Mouse (Mus musculus) heart, embryonic 11.5 days (tissue): ENCODE data around the gene Prss56. TPM values are rescaled to one million over a fixed set of nuclear protein-coding genes. Genes with fewer than 3 reads are reported as not detected.

Experiments used
- ATAC-seq: fragments of 200-750 bp; cut with Nextera tagmentation; replicated peaks from 2 replicates; pipeline ENCODE4 v1.8.0; 2017; ENCODE audit warnings: moderate library complexity; ENCODE audit not compliant: insufficient number of reproducible peaks, low FRiP score, low TSS enrichment
- H3K27ac ChIP-seq: fragments of 300-500 bp; sonication (generic); 2 replicates; pipeline ENCODE4 v1.5.1; 2014; ENCODE audit warnings: mild to moderate bottlenecking, low read depth, low read length
- H3K27me3 ChIP-seq: fragments of 300-500 bp; sonication (generic); 2 replicates; pipeline ENCODE4 v1.6.1; 2014; ENCODE audit warnings: mild to moderate bottlenecking, low read length, mixed read lengths; ENCODE audit not compliant: control insufficient read depth, insufficient read depth
- H3K36me3 ChIP-seq: fragments of 300-500 bp; sonication (generic); 2 replicates; pipeline ENCODE4 v1.6.1; 2014; ENCODE audit warnings: mild to moderate bottlenecking, low read length, moderate library complexity, mixed read lengths; ENCODE audit not compliant: control insufficient read depth, insufficient read depth
- H3K4me1 ChIP-seq: fragments of 300-500 bp; sonication (generic); 2 replicates; pipeline ENCODE4 v1.6.1; 2014; ENCODE audit warnings: low read length; ENCODE audit not compliant: control insufficient read depth, insufficient read depth
- H3K4me2 ChIP-seq: fragments of 300-500 bp; sonication (generic); 2 replicates; pipeline ENCODE4 v1.6.1; 2014; ENCODE audit warnings: mild to moderate bottlenecking, moderate library complexity
- H3K4me3 ChIP-seq: fragments of 300-500 bp; sonication (generic); 2 replicates; pipeline ENCODE4 v1.5.1; 2014; ENCODE audit warnings: low read depth, low read length
- H3K9ac ChIP-seq: fragments of 300-500 bp; sonication (generic); 2 replicates; pipeline ENCODE4 v1.6.1; 2014; ENCODE audit warnings: mild to moderate bottlenecking, low read depth, low read length, moderate library complexity
- H3K9me3 ChIP-seq: fragments of 300-500 bp; sonication (generic); replicated peaks from 2 replicates; pipeline ENCODE4 v1.6.1; 2016; ENCODE audit warnings: low read length; ENCODE audit not compliant: control insufficient read depth
- WGBS: fragments of 180-500 bp; shearing (Covaris S2); extraction: QIAGEN DNeasy Blood & Tissue Kit; methylation state at CpG from one replicate; pipeline ENCODE4 v1.1.7; 2014; ENCODE audit not compliant: insufficient replicate concordance; 5-methylcytosine and 5-hydroxymethylcytosine counted together
- polyA plus RNA-seq: library from polyadenylated mRNA; unstranded; fragments of >200 nt; fragmentation: Nextera tagmentation; extraction: Ambion mirVana; gene quantifications from 2 replicates; pipeline ENCODE4 v1.2.1, GENCODE M21; 2014

The Prss56 gene
- polyA plus RNA-seq, 1 experiment from 2014 or later: not detected

- Histone ChIP-seq H3K4me1 (peaks cover 13% of the 10 kb centered on the region), H3K9me3 (no peaks in the 10 kb centered on the region), H3K27me3 (peaks cover 97% of the 10 kb centered on the region), H3K9ac (0 out of 2 replicates have a peak overlapping the region, but pooled peaks have one; percentile 22), H3K4me3 (peak overlapping the region; percentile 41), H3K36me3 (no peaks in the 10 kb centered on the region), H3K4me2 (peak overlapping the region; percentile 75), H3K27ac (no peak overlapping the region)
- ATAC-seq: no peak
- 1% methylated on average over 48 of the region's 56 CpGs for WGBS
Measured at GRCm38 (mm10) chr1:87155531-87156198, 27.4 kb upstream of the Prss56 start.

- Histone ChIP-seq H3K4me1 (peaks cover 13% of the 10 kb centered on the region), H3K4me3 (peak within 1 kb of the TSS; percentile 41), H3K36me3 (no peaks in the 10 kb centered on the region), H3K4me2 (peak within 1 kb of the TSS; percentile 75), H3K27ac (no peak within 1 kb of the TSS), H3K9me3 (no peaks in the 10 kb centered on the region), H3K27me3 (peaks cover 95% of the 10 kb centered on the region), H3K9ac (0 out of 2 replicates have a peak within 1 kb of the TSS, but pooled peaks have one; percentile 22)
- ATAC-seq: no peak
- 2% methylated on average over 11 of the region's 12 CpGs for WGBS
Measured at GRCm38 (mm10) chr1:87156199-87156587, 26.9 kb upstream of the Prss56 start, which contains the start of gene Ecel1. TSS of gene Ecel1 (minus strand) at chr1:87156521.

- WGBS: 64% methylated on average over 3 of the region's 3 CpGs
- Histone ChIP-seq H3K4me1 (peaks cover 7% of the 10 kb centered on the region), H3K27ac (no peak overlapping the region), H3K27me3 (peaks cover 81% of the 10 kb centered on the region), H3K9me3 (no peaks in the 10 kb centered on the region), H3K4me3 (no peak overlapping the region), H3K36me3 (no peaks in the 10 kb centered on the region), H3K9ac (no peak overlapping the region), H3K4me2 (no peak overlapping the region)
- no peak for ATAC-seq
Measured at GRCm38 (mm10) chr1:87159396-87159795, 23.7 kb upstream of the Prss56 start.

- no peak overlapping the region for H3K4me3 ChIP-seq
- no peak overlapping the region for H3K4me2 ChIP-seq
- no peak overlapping the region for H3K9ac ChIP-seq
- H3K9me3 ChIP-seq: no peaks in the 10 kb centered on the region
- no peak overlapping the region for H3K27ac ChIP-seq
- 25% methylated on average over 11 of the region's 11 CpGs for WGBS
- H3K4me1 ChIP-seq: no peaks in the 10 kb centered on the region
- ATAC-seq: no peak
- no peaks in the 10 kb centered on the region for H3K36me3 ChIP-seq
- peaks cover 74% of the 10 kb centered on the region for H3K27me3 ChIP-seq
Measured at GRCm38 (mm10) chr1:87164164-87164795, 18.8 kb upstream of the Prss56 start.

- H3K4me1 ChIP-seq: 0 out of 2 replicates have a peak, but pooled peaks cover 3% of the 10 kb centered on the region
- no peak for ATAC-seq
Measured at GRCm38 (mm10) chr1:87164796-87165184, 18.3 kb upstream of the Prss56 start.

GRCm38 (mm10) chr1:87170458-87170857 is 12.7 kb upstream of the Prss56 start:
- H3K9ac ChIP-seq: no peak overlapping the region
- peaks cover 81% of the 10 kb centered on the region for H3K27me3 ChIP-seq
- no peak overlapping the region for H3K4me3 ChIP-seq
- ATAC-seq: no peak
- 6% methylated on average over 19 of the region's 19 CpGs for WGBS
- H3K4me1 ChIP-seq: peaks cover 9% of the 10 kb centered on the region; the same call in 1 of the 2 replicates
- H3K27ac ChIP-seq: no peak overlapping the region
- H3K9me3 ChIP-seq: no peaks in the 10 kb centered on the region
- peak overlapping the region; percentile 32 for H3K4me2 ChIP-seq
- no peaks in the 10 kb centered on the region for H3K36me3 ChIP-seq

More at GRCm38 (mm10) chr1:87164796-87165184, 18.3 kb upstream of the Prss56 start:
- peaks cover 76% of the 10 kb centered on the region for H3K27me3 ChIP-seq
- H3K4me3 ChIP-seq: no peak overlapping the region
- no peak overlapping the region for H3K9ac ChIP-seq
- H3K9me3 ChIP-seq: no peaks in the 10 kb centered on the region
- H3K27ac ChIP-seq: no peak overlapping the region
- WGBS: 34% methylated on average over 9 of the region's 9 CpGs
- H3K36me3 ChIP-seq: no peaks in the 10 kb centered on the region
- no peak overlapping the region for H3K4me2 ChIP-seq

GRCm38 (mm10) chr1:87171312-87171711 is 11.8 kb upstream of the Prss56 start:
- Histone ChIP-seq H3K9ac (no peak overlapping the region), H3K27me3 (peaks cover 73% of the 10 kb centered on the region), H3K27ac (no peak overlapping the region), H3K4me1 (peaks cover 15% of the 10 kb centered on the region; the same call in 1 of the 2 replicates), H3K4me3 (no peak overlapping the region), H3K36me3 (no peaks in the 10 kb centered on the region), H3K4me2 (no peak overlapping the region), H3K9me3 (no peaks in the 10 kb centered on the region)
- ATAC-seq: no peak
- WGBS: 78% methylated on average over 1 of the region's 1 CpGs

GRCm38 (mm10) chr1:87172316-87172715 is 10.8 kb upstream of the Prss56 start:
- H3K36me3 ChIP-seq: no peaks in the 10 kb centered on the region
- peaks cover 15% of the 10 kb centered on the region; the same call in 1 of the 2 replicates for H3K4me1 ChIP-seq
- no peak overlapping the region for H3K4me2 ChIP-seq
- no peak overlapping the region for H3K27ac ChIP-seq
- no peak overlapping the region for H3K9ac ChIP-seq
- peaks cover 65% of the 10 kb centered on the region for H3K27me3 ChIP-seq
- no peaks in the 10 kb centered on the region for H3K9me3 ChIP-seq
- no peak overlapping the region for H3K4me3 ChIP-seq
- WGBS: 39% methylated on average over 9 of the region's 9 CpGs
- no peak for ATAC-seq
